In genomic region chr6:54236441-54236840, GRCm38 (mm10) we compare ENCODE assay signal across 24 mouse cellular contexts.
DNase-seq lines count a peak whose midpoint lies in the region; ATAC-seq and TF ChIP-seq lines count a peak whose summit lies in the region.
"Had no signal": no experiment of that assay in that cellular context is flagged by ENCODE, and none has a peak within 500 bp of the region (broad histone marks: within the 10 kb centered on the region; RNA-seq: fewer than 3 reads in every experiment).

No protein-coding gene starts in this region.

- no peaks in the 10 kb centered on the region; the same call in 1 of the 2 replicates for H3K36me3 ChIP-seq in intestine, embryonic 16.5 days (ENCODE audit: control insufficient read depth, insufficient read depth, low read length)
- H3K36me3 ChIP-seq in intestine, embryonic 15.5 days = no peaks in the 10 kb centered on the region
- no peaks in the 10 kb centered on the region; the same call in 1 of the 2 replicates for H3K36me3 ChIP-seq in intestine, postnatal 0 days (ENCODE audit: control insufficient read depth, insufficient read depth)
- H3K36me3 ChIP-seq: embryonic facial prominence, embryonic 15.5 days; G1E; hindbrain, embryonic 12.5 days; hindbrain, embryonic 15.5 days had no signal

- H3K4me2 ChIP-seq in intestine, embryonic 16.5 days (ENCODE audit: low read depth, low read length) = no peak overlapping the region
- no peak overlapping the region for H3K4me2 ChIP-seq in intestine, embryonic 15.5 days (replicated peaks)
- no peak overlapping the region for H3K4me2 ChIP-seq in intestine, postnatal 0 days (replicated peaks; ENCODE audit: low read depth)
- H3K4me2 ChIP-seq: embryonic facial prominence, embryonic 12.5 days; embryonic facial prominence, embryonic 15.5 days; heart, embryonic 11.5 days; hindbrain, embryonic 12.5 days; hindbrain, embryonic 15.5 days had no signal

- H3K9me3 ChIP-seq in intestine, embryonic 16.5 days (ENCODE audit: control insufficient read depth, low read length) = peaks cover 2% of the 10 kb centered on the region; the same call in 1 of the 2 replicates
- no peaks in the 10 kb centered on the region for H3K9me3 ChIP-seq in intestine, embryonic 15.5 days
- no peaks in the 10 kb centered on the region for H3K9me3 ChIP-seq in intestine, postnatal 0 days (ENCODE audit: control insufficient read depth)
- H3K9me3 ChIP-seq: embryonic facial prominence, embryonic 15.5 days; hindbrain, embryonic 15.5 days had no signal

- peak; percentile 26; the same call in 1 of the 2 replicates for ATAC-seq in intestine, embryonic 16.5 days
- ATAC-seq in intestine, embryonic 15.5 days = no peak
- ATAC-seq in intestine, postnatal 0 days = peak; percentile 82
- ATAC-seq: forebrain, embryonic 14.5 days; forebrain, postnatal 0 days; Patski had no signal

- 80% methylated on average over 9 of the region's 9 CpGs for WGBS in intestine, embryonic 16.5 days
- WGBS in intestine, embryonic 15.5 days = 85% methylated on average over 9 of the region's 9 CpGs
- 54% methylated on average over 9 of the region's 9 CpGs for WGBS in intestine, postnatal 0 days

- peak; percentile 36 to 42 for DNase-seq in cerebellum, adult 18-20 months
- no peak for DNase-seq in cerebellum, postnatal 25 days
- no peak for DNase-seq in embryo, embryonic 9.5 days (ENCODE audit: extremely low spot score)
- DNase-seq: adrenal gland, postnatal 10 days; adrenal gland, postnatal 36 days; B cell, adult 2 months; cerebellum, adult 11-12 months; forebrain, postnatal 0 days; gastrocnemius, adult 2 months; gastrocnemius, postnatal 14 days; heart, adult 11 months; kidney, adult 2 months had no signal

- TF ChIP-seq CTCF in intestine, postnatal 0 days (IDR thresholded peaks at IDR 0.05; ENCODE audit: low read depth) = no peak

- H3K4me3 ChIP-seq in intestine, embryonic 16.5 days (ENCODE audit: low read length) = no peak overlapping the region
- no peak overlapping the region for H3K4me3 ChIP-seq in intestine, embryonic 15.5 days (replicated peaks)
- H3K4me3 ChIP-seq in intestine, postnatal 0 days (ENCODE audit: low read depth, low read length) = no peak overlapping the region
- H3K4me3 ChIP-seq: embryonic facial prominence, embryonic 12.5 days; embryonic facial prominence, embryonic 15.5 days; gastrocnemius, adult 2 months; hindbrain, embryonic 12.5 days; hindbrain, embryonic 15.5 days had no signal

- peaks cover under 1% of the 10 kb centered on the region; the same call in 1 of the 2 replicates for H3K4me1 ChIP-seq in intestine, embryonic 16.5 days (ENCODE audit: control insufficient read depth, insufficient read depth, low read length)
- peaks cover 3% of the 10 kb centered on the region; the same call in 1 of the 2 replicates for H3K4me1 ChIP-seq in intestine, embryonic 15.5 days (replicated peaks)
- H3K4me1 ChIP-seq in intestine, postnatal 0 days (replicated peaks; ENCODE audit: control insufficient read depth, insufficient read depth, low read length) = no peaks in the 10 kb centered on the region
- H3K4me1 ChIP-seq: embryonic facial prominence, embryonic 12.5 days; embryonic facial prominence, embryonic 15.5 days; hindbrain, embryonic 12.5 days; hindbrain, embryonic 15.5 days had no signal

- H3K9ac ChIP-seq in intestine, embryonic 16.5 days (ENCODE audit: low read depth, low read length) = no peak overlapping the region
- no peak overlapping the region for H3K9ac ChIP-seq in intestine, embryonic 15.5 days
- no peak overlapping the region for H3K9ac ChIP-seq in intestine, postnatal 0 days (ENCODE audit: low read depth, low read length)
- H3K9ac ChIP-seq: embryonic facial prominence, embryonic 12.5 days; embryonic facial prominence, embryonic 15.5 days; forebrain, postnatal 0 days; hindbrain, embryonic 12.5 days; hindbrain, embryonic 15.5 days had no signal

- H3K27me3 ChIP-seq in intestine, embryonic 16.5 days (replicated peaks; ENCODE audit: control insufficient read depth, insufficient read depth, low read length) = no peaks in the 10 kb centered on the region
- H3K27me3 ChIP-seq in intestine, embryonic 15.5 days (replicated peaks) = no peaks in the 10 kb centered on the region
- no peaks in the 10 kb centered on the region for H3K27me3 ChIP-seq in intestine, postnatal 0 days (replicated peaks; ENCODE audit: control insufficient read depth, insufficient read depth, low read length)
- H3K27me3 ChIP-seq: CH12.LX; embryonic facial prominence, embryonic 12.5 days; embryonic facial prominence, embryonic 15.5 days; hindbrain, embryonic 12.5 days; hindbrain, embryonic 15.5 days; Patski had no signal

- H3K27ac ChIP-seq in intestine, embryonic 16.5 days (ENCODE audit: low read length) = no peak overlapping the region
- H3K27ac ChIP-seq in intestine, embryonic 15.5 days = no peak overlapping the region
- H3K27ac ChIP-seq in intestine, postnatal 0 days (ENCODE audit: low read depth, low read length) = peak overlapping the region; percentile 15; the same call in 1 of the 2 replicates
- H3K27ac ChIP-seq: embryonic facial prominence, embryonic 12.5 days; embryonic facial prominence, embryonic 15.5 days; gastrocnemius, adult 2 months; hindbrain, embryonic 12.5 days; hindbrain, embryonic 15.5 days had no signal

Comparison
In these comparisons a context has a peak if more than half of its experiments do, and no peak if none do; other contexts are left out.
1. DNase-seq: peak in cerebellum, adult 18-20 months (2 of 2); none in cerebellum, postnatal 25 days (0 of 2) and embryo, embryonic 9.5 days (single experiment).